ENCODE assay signal across 20 mouse cellular contexts in genomic region chr15:24990082-24990786, GRCm38 (mm10).
DNase-seq lines count a peak whose midpoint lies in the region; ATAC-seq and TF ChIP-seq lines count a peak whose summit lies in the region.
"Had no signal": no experiment of that assay in that cellular context is flagged by ENCODE, and none has a peak within 500 bp of the region (broad histone marks: within the 10 kb centered on the region; RNA-seq: fewer than 3 reads in every experiment).

No protein-coding gene starts in this region.

- ATAC-seq in kidney, postnatal 0 days (replicated peaks; ENCODE audit: low FRiP score, low read depth), result no peak
- no peak for ATAC-seq in kidney, embryonic 14.5 days (ENCODE audit: low FRiP score, low TSS enrichment)
- no peak for ATAC-seq in midbrain, postnatal 0 days (ENCODE audit: low FRiP score)
- ATAC-seq in stomach, embryonic 15.5 days (ENCODE audit: insufficient read depth, low FRiP score, low read depth), result peak; percentile 31; the same call in 1 of the 2 replicates

- 52% methylated on average over 5 of the region's 5 CpGs for WGBS in kidney, postnatal 0 days
- WGBS in kidney, embryonic 14.5 days, result 59% methylated on average over 5 of the region's 5 CpGs
- 68% methylated on average over 5 of the region's 5 CpGs for WGBS in midbrain, postnatal 0 days
- WGBS in midbrain, embryonic 10.5 days, result 90% methylated on average over 5 of the region's 5 CpGs
- 36% methylated on average over 5 of the region's 5 CpGs for WGBS in stomach, embryonic 15.5 days

- H3K4me2 ChIP-seq in kidney, postnatal 0 days (ENCODE audit: low read length), result no peak overlapping the region
- H3K4me2 ChIP-seq in kidney, embryonic 14.5 days (replicated peaks; ENCODE audit: low read depth, low read length), result no peak overlapping the region
- no peak overlapping the region for H3K4me2 ChIP-seq in midbrain, postnatal 0 days (ENCODE audit: low read depth, low read length, poor library complexity, severe bottlenecking)
- H3K4me2 ChIP-seq in stomach, embryonic 15.5 days, result no peak overlapping the region
- H3K4me2 ChIP-seq: embryonic facial prominence, embryonic 15.5 days; heart, embryonic 15.5 days; kidney, embryonic 15.5 days; liver, embryonic 11.5 days; lung, embryonic 15.5 days had no signal

- no peaks in the 10 kb centered on the region for H3K36me3 ChIP-seq in kidney, postnatal 0 days (ENCODE audit: insufficient read depth, low read length)
- H3K36me3 ChIP-seq in kidney, embryonic 14.5 days (ENCODE audit: control insufficient read depth, insufficient read depth, low read length), result no peaks in the 10 kb centered on the region
- H3K36me3 ChIP-seq in midbrain, postnatal 0 days (ENCODE audit: insufficient read depth, low read length), result no peaks in the 10 kb centered on the region
- no peaks in the 10 kb centered on the region for H3K36me3 ChIP-seq in midbrain, embryonic 10.5 days
- no peaks in the 10 kb centered on the region for H3K36me3 ChIP-seq in stomach, embryonic 15.5 days
- H3K36me3 ChIP-seq: embryonic facial prominence, embryonic 15.5 days; heart, embryonic 15.5 days; kidney, embryonic 15.5 days; lung, embryonic 15.5 days had no signal

- H3K4me1 ChIP-seq in kidney, postnatal 0 days (replicated peaks; ENCODE audit: insufficient read depth, low read length), result no peaks in the 10 kb centered on the region
- no peaks in the 10 kb centered on the region for H3K4me1 ChIP-seq in kidney, embryonic 14.5 days (ENCODE audit: control insufficient read depth, insufficient read depth, low read length)
- H3K4me1 ChIP-seq in midbrain, postnatal 0 days (ENCODE audit: insufficient read depth, low read length), result no peaks in the 10 kb centered on the region
- H3K4me1 ChIP-seq in midbrain, embryonic 10.5 days, result no peaks in the 10 kb centered on the region
- H3K4me1 ChIP-seq in stomach, embryonic 15.5 days, result no peaks in the 10 kb centered on the region
- H3K4me1 ChIP-seq: embryonic facial prominence, embryonic 15.5 days; heart, embryonic 15.5 days; kidney, embryonic 15.5 days; lung, embryonic 15.5 days had no signal

- no peak for TF ChIP-seq CTCF in kidney, postnatal 0 days (IDR thresholded peaks at IDR 0.05; ENCODE audit: low read depth)
- TF ChIP-seq CTCF in midbrain, postnatal 0 days (IDR thresholded peaks at IDR 0.05), result no peak

- H3K27ac ChIP-seq in kidney, postnatal 0 days, result no peak overlapping the region
- no peak overlapping the region for H3K27ac ChIP-seq in kidney, embryonic 14.5 days (ENCODE audit: low read depth, low read length)
- no peak overlapping the region for H3K27ac ChIP-seq in midbrain, postnatal 0 days (ENCODE audit: low read depth, low read length)
- H3K27ac ChIP-seq in midbrain, embryonic 10.5 days (replicated peaks), result no peak overlapping the region
- H3K27ac ChIP-seq in stomach, embryonic 15.5 days, result no peak overlapping the region
- H3K27ac ChIP-seq: embryonic facial prominence, embryonic 15.5 days; heart, adult 2 months; heart, embryonic 15.5 days; kidney, embryonic 15.5 days; lung, embryonic 15.5 days had no signal

- no peaks in the 10 kb centered on the region for H3K27me3 ChIP-seq in kidney, postnatal 0 days (ENCODE audit: insufficient read depth, low read length)
- H3K27me3 ChIP-seq in kidney, embryonic 14.5 days (ENCODE audit: control insufficient read depth, insufficient read depth, low read length), result no peaks in the 10 kb centered on the region
- H3K27me3 ChIP-seq in midbrain, postnatal 0 days (ENCODE audit: insufficient read depth, low read length), result no peaks in the 10 kb centered on the region
- no peaks in the 10 kb centered on the region for H3K27me3 ChIP-seq in midbrain, embryonic 10.5 days (ENCODE audit: low read depth, poor library complexity, severe bottlenecking)
- H3K27me3 ChIP-seq in stomach, embryonic 15.5 days (replicated peaks), result no peaks in the 10 kb centered on the region
- H3K27me3 ChIP-seq: CH12.LX; embryonic facial prominence, embryonic 15.5 days; heart, embryonic 15.5 days; kidney, embryonic 15.5 days; lung, embryonic 15.5 days had no signal

- no peaks in the 10 kb centered on the region for H3K9me3 ChIP-seq in kidney, postnatal 0 days (replicated peaks; ENCODE audit: low read length)
- no peaks in the 10 kb centered on the region for H3K9me3 ChIP-seq in kidney, embryonic 14.5 days (ENCODE audit: control insufficient read depth, low read length)
- no peaks in the 10 kb centered on the region for H3K9me3 ChIP-seq in midbrain, postnatal 0 days (ENCODE audit: low read length)
- H3K9me3 ChIP-seq in midbrain, embryonic 10.5 days (replicated peaks), result no peaks in the 10 kb centered on the region
- no peaks in the 10 kb centered on the region for H3K9me3 ChIP-seq in stomach, embryonic 15.5 days
- H3K9me3 ChIP-seq: embryonic facial prominence, embryonic 15.5 days; heart, embryonic 15.5 days; kidney, embryonic 15.5 days; lung, embryonic 15.5 days had no signal

- H3K4me3 ChIP-seq in kidney, postnatal 0 days (replicated peaks; ENCODE audit: low read depth, low read length), result no peak overlapping the region
- H3K4me3 ChIP-seq in kidney, embryonic 14.5 days (ENCODE audit: low read length), result no peak overlapping the region
- H3K4me3 ChIP-seq in midbrain, postnatal 0 days (ENCODE audit: low read depth, low read length), result no peak overlapping the region
- no peak overlapping the region for H3K4me3 ChIP-seq in midbrain, embryonic 10.5 days
- no peak overlapping the region for H3K4me3 ChIP-seq in stomach, embryonic 15.5 days (replicated peaks)
- H3K4me3 ChIP-seq: embryonic facial prominence, embryonic 15.5 days; heart, adult 2 months; heart, embryonic 15.5 days; kidney, embryonic 15.5 days; lung, embryonic 15.5 days had no signal

- DNase-seq in cerebellum, postnatal 10 days, result peak; percentile 10 to 51
- no peak for DNase-seq in cerebellum, postnatal 4 days (ENCODE audit: low spot score in 2 of 2)
- DNase-seq in kidney, postnatal 0 days (ENCODE audit: low spot score), result peak; percentile 10
- peak; percentile 58 for DNase-seq in midbrain, postnatal 0 days (ENCODE audit: low spot score)
- DNase-seq in midbrain, embryonic 10.5 days (ENCODE audit: low spot score), result no peak
- DNase-seq in kidney, adult 8-10 months, result no peak
- DNase-seq: adrenal gland, adult 8-10 months; cerebellum, adult 11-12 months; cerebellum, postnatal 36 days; gastrocnemius, postnatal 10 days; heart, adult 2 months; right cerebral cortex, postnatal 14 days had no signal

- no peak overlapping the region for H3K9ac ChIP-seq in kidney, postnatal 0 days (ENCODE audit: low read depth, low read length)
- no peak overlapping the region for H3K9ac ChIP-seq in kidney, embryonic 14.5 days (ENCODE audit: low read depth, low read length)
- H3K9ac ChIP-seq in midbrain, postnatal 0 days (replicated peaks; ENCODE audit: low read length, poor library complexity, severe bottlenecking), result no peak overlapping the region
- H3K9ac ChIP-seq in stomach, embryonic 15.5 days, result no peak overlapping the region
- H3K9ac ChIP-seq: embryonic facial prominence, embryonic 15.5 days; heart, embryonic 15.5 days; kidney, embryonic 15.5 days; lung, embryonic 15.5 days had no signal

Comparison
In these comparisons a context has a peak if more than half of its experiments do, and no peak if none do; other contexts are left out.
1. DNase-seq: peak in cerebellum, postnatal 10 days (2 of 2), kidney, postnatal 0 days (single experiment) and midbrain, postnatal 0 days (single experiment); none in cerebellum, postnatal 4 days (0 of 2), midbrain, embryonic 10.5 days (single experiment) and kidney, adult 8-10 months (0 of 2).